Mouse (Mus musculus) C2C12 (cell line): Measurements from ENCODE around the gene Ythdf1. TPM values are rescaled to one million over a fixed set of nuclear protein-coding genes. Genes with fewer than 3 reads are reported as not detected.

Source experiments
- H3K27me3 ChIP-seq: one replicate; pipeline ENCODE4 v1.6.1; 2011; ENCODE audit not compliant: control insufficient read depth, insufficient read depth, insufficient read length
- H3K36me3 ChIP-seq: one replicate; pipeline ENCODE4 v1.6.1; 2011; ENCODE audit not compliant: control insufficient read depth, insufficient read depth
- H3K4me3 ChIP-seq: one replicate; pipeline ENCODE4 v1.5.1; 2011; ENCODE audit warnings: mild to moderate bottlenecking, control low read depth; ENCODE audit not compliant: poor library complexity, insufficient read depth, severe bottlenecking
- H3K79me2 ChIP-seq: one replicate; pipeline ENCODE4 v1.6.1; 2011; ENCODE audit not compliant: control insufficient read depth, insufficient read depth
- H3K79me3 ChIP-seq: one replicate; pipeline ENCODE4 v1.6.1; 2011; ENCODE audit warnings: low read depth, control low read depth
- H3ac ChIP-seq: one replicate; pipeline ENCODE3; 2011; ENCODE audit warnings: low read depth; ENCODE audit not compliant: control insufficient read depth, insufficient read length
- CEBPB ChIP-seq: IDR thresholded peaks from one replicate; pipeline ENCODE4 v1.6.1; 2011; ENCODE audit warnings: low read depth, mild to moderate bottlenecking, control low read depth, moderate library complexity
- CTCF ChIP-seq: IDR thresholded peaks from one replicate; pipeline ENCODE4 v1.5.1; 2011; ENCODE audit not compliant: control insufficient read depth, insufficient read depth, insufficient read length
- FOSL1 ChIP-seq: IDR thresholded peaks from one replicate; pipeline ENCODE4 v1.8.0; 2011; ENCODE audit warnings: mild to moderate bottlenecking, low read length; ENCODE audit not compliant: poor library complexity, insufficient read depth, severe bottlenecking
- MAX ChIP-seq: IDR thresholded peaks from one replicate; pipeline ENCODE4 v1.6.1; 2011; ENCODE audit warnings: mild to moderate bottlenecking, control low read depth
- MYOD1 ChIP-seq: IDR thresholded peaks from one replicate; pipeline ENCODE4 v1.6.1; 2011; ENCODE audit warnings: low read depth; ENCODE audit not compliant: control insufficient read depth, insufficient read length
- MYOG ChIP-seq: IDR thresholded peaks from one replicate; pipeline ENCODE4 v1.6.1; 2011; ENCODE audit not compliant: control insufficient read depth, insufficient read length; ENCODE audit errors: extremely low read depth
- USF1 ChIP-seq: IDR thresholded peaks from one replicate; pipeline ENCODE4 v1.6.1; 2011; ENCODE audit warnings: low read depth, mild to moderate bottlenecking, control low read depth, moderate library complexity
- polyA plus RNA-seq: library from polyadenylated mRNA; unstranded; fragments of >200 nt; fragmentation: generic; extraction: Trizol; gene quantifications from one replicate; pipeline ENCODE4 v1.2.1, GENCODE M21; 2012; ENCODE audit warnings: missing spikeins

Gene Ythdf1
- polyA plus RNA-seq, 1 experiment, result 33.4 TPM

- Histone ChIP-seq H3K79me2 (no peaks in the 10 kb centered on the region), H3K4me3 (no peak overlapping the region), H3ac (no peak overlapping the region), H3K79me3 (no peaks in the 10 kb centered on the region), H3K36me3 (no peaks in the 10 kb centered on the region), H3K27me3 (peaks cover 55% of the 10 kb centered on the region)
- TF ChIP-seq USF1, result no peak
- no peak for TF ChIP-seq MYOD1
- TF ChIP-seq MYOG, result no peak
Observed at GRCm38 (mm10) chr2:180949947-180950346, 29.2 kb upstream of the Ythdf1 start.

GRCm38 (mm10) chr2:180941869-180942268, 21.1 kb upstream of the Ythdf1 start:
- Histone ChIP-seq H3K27me3 (peaks cover 8% of the 10 kb centered on the region), H3K79me3 (no peaks in the 10 kb centered on the region), H3K79me2 (no peaks in the 10 kb centered on the region), H3ac (no peak overlapping the region), H3K36me3 (no peaks in the 10 kb centered on the region), H3K4me3 (no peak overlapping the region)
- no peak for TF ChIP-seq USF1
- TF ChIP-seq MYOG, result no peak
- TF ChIP-seq CTCF, result no peak
- no peak for TF ChIP-seq FOSL1
- no peak for TF ChIP-seq MAX

- peaks cover 14% of the 10 kb centered on the region for H3K27me3 ChIP-seq
- H3K36me3 ChIP-seq, result no peaks in the 10 kb centered on the region
- H3K79me2 ChIP-seq, result no peaks in the 10 kb centered on the region
- no peak overlapping the region for H3ac ChIP-seq
- no peak for TF ChIP-seq MAX
- no peak for TF ChIP-seq USF1
- TF ChIP-seq MYOD1, result no peak
- no peak for TF ChIP-seq MYOG
- TF ChIP-seq CEBPB, result no peak
- no peak for TF ChIP-seq CTCF
- no peak for TF ChIP-seq FOSL1
- H3K79me3 ChIP-seq, result no peaks in the 10 kb centered on the region
- no peak overlapping the region for H3K4me3 ChIP-seq
Observed at GRCm38 (mm10) chr2:180940187-180940586, 19.4 kb upstream of the Ythdf1 start.

- Histone ChIP-seq H3K27me3 (peaks cover 63% of the 10 kb centered on the region), H3K4me3 (no peak overlapping the region), H3K79me2 (no peaks in the 10 kb centered on the region), H3ac (no peak overlapping the region), H3K79me3 (no peaks in the 10 kb centered on the region), H3K36me3 (no peaks in the 10 kb centered on the region)
- TF ChIP-seq CEBPB, result no peak
- no peak for TF ChIP-seq MAX
- no peak for TF ChIP-seq USF1
- TF ChIP-seq MYOD1, result no peak
- TF ChIP-seq MYOG, result no peak
- no peak for TF ChIP-seq CTCF
- no peak for TF ChIP-seq FOSL1
Observed at GRCm38 (mm10) chr2:180932418-180932817, 11.7 kb upstream of the Ythdf1 start.

- Histone ChIP-seq H3K79me2 (no peaks in the 10 kb centered on the region), H3ac (no peak within 1 kb of the TSS), H3K36me3 (no peaks in the 10 kb centered on the region), H3K27me3 (peaks cover 49% of the 10 kb centered on the region), H3K4me3 (no peak within 1 kb of the TSS), H3K79me3 (no peaks in the 10 kb centered on the region)
- TF ChIP-seq CTCF (no peak), USF1 (no peak), MAX (no peak), MYOD1 (no peak), FOSL1 (no peak), MYOG (no peak), CEBPB (no peak)
Observed at GRCm38 (mm10) chr2:180928723-180929122, 8.0 kb upstream of the Ythdf1 start, which contains the start of gene Birc7. Gene Birc7, plus strand, starts transcription at chr2:180929023.

GRCm38 (mm10) chr2:180925176-180925575, 4.4 kb upstream of the Ythdf1 start:
- no peak overlapping the region for H3ac ChIP-seq
- TF ChIP-seq CTCF (peak; percentile 81), CEBPB (no peak)
- H3K4me3 ChIP-seq, result no peak overlapping the region
- peaks cover 24% of the 10 kb centered on the region for H3K27me3 ChIP-seq
- H3K36me3 ChIP-seq, result no peaks in the 10 kb centered on the region
- H3K79me3 ChIP-seq, result peaks cover 4% of the 10 kb centered on the region
- H3K79me2 ChIP-seq, result peaks cover 7% of the 10 kb centered on the region

GRCm38 (mm10) chr2:180922739-180923138, 2.0 kb upstream of the Ythdf1 start:
- Histone ChIP-seq H3K79me2 (peaks cover 31% of the 10 kb centered on the region), H3K36me3 (peaks cover 18% of the 10 kb centered on the region), H3K27me3 (peaks cover 9% of the 10 kb centered on the region), H3ac (no peak overlapping the region), H3K79me3 (peaks cover 28% of the 10 kb centered on the region), H3K4me3 (no peak overlapping the region)
- TF ChIP-seq FOSL1 (no peak), CEBPB (no peak), MYOG (no peak), MYOD1 (no peak), CTCF (no peak), USF1 (no peak), MAX (no peak)
